Mouse (Mus musculus): Measurements from ENCODE around the gene Dennd2d. TPM values are rescaled to one million over a fixed set of nuclear protein-coding genes. Genes with fewer than 3 reads are reported as not detected.
A peak's percentile ranks its signal among the peaks of the same experiment; 100 is the strongest.

Gene Dennd2d
- polyA plus RNA-seq, 1 experiment, result 13.9 TPM

DNA sequence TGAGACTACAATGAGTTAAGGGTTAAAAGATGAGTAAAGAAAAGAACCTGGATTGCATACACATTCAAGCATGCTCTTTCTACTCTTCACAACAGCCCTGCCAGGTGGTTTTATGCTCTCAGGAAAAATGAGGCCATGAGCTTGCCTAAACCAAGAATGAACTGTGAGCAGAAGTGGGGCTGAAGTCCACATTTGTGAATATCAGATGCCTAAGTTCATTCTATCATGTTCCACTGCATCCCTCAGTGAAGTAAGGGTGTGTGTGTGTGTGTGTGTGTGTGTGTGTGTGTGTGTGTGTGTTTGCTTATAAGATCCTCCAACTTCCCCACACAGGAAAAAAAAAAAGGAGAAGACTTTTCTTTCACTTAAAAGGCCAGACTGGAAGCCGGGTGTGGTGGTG, 5.3 kb upstream of the Dennd2d start:
- no peak overlapping the region for H3K4me3 ChIP-seq (replicated peaks)

DNA sequence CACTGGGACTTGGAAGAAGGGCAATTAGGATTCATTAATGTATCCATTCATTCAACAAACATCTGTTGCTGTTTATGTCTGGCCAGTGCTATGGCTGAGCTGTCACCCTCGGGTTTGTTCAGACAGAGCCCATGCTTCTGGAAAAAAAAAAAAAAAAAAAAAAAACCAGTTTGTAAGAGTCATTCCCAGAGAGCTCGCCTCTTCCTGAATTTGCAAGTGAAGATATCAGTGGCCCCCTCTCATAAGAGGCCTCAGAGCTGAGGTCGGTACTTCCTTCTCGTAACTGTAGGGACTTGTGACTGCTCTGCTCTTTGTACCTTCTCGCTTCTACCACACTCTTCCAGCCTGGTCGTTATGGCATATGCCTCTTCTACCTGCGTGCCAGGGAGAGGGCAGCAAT, 1.1 kb downstream of the Dennd2d start:
- H3K4me1 ChIP-seq, result peaks cover 74% of the 10 kb centered on the region
- peaks cover 62% of the 10 kb centered on the region for H3K36me3 ChIP-seq (replicated peaks; ENCODE audit: low read length)
- H3K9me3 ChIP-seq, result no peaks in the 10 kb centered on the region
- peak overlapping the region; percentile 98 for H3K4me3 ChIP-seq (replicated peaks)
- no peak for TF ChIP-seq FLI1 (IDR thresholded peaks at IDR 0.05; ENCODE audit: low read length)
- TF ChIP-seq GATA1 (IDR thresholded peaks at IDR 0.05; ENCODE audit: borderline replicate concordance, low read length), result no peak
- no peaks in the 10 kb centered on the region for H3K27me3 ChIP-seq (replicated peaks)

More for the DNA sequence above, 5.3 kb upstream of the Dennd2d start:
- TF ChIP-seq GATA1 (IDR thresholded peaks at IDR 0.05; ENCODE audit: borderline replicate concordance, low read length) (no peak), FLI1 (IDR thresholded peaks at IDR 0.05; ENCODE audit: low read length) (no peak)
- no peaks in the 10 kb centered on the region for H3K9me3 ChIP-seq
- peaks cover 18% of the 10 kb centered on the region for H3K4me1 ChIP-seq
- H3K36me3 ChIP-seq (replicated peaks; ENCODE audit: low read length), result peaks cover 22% of the 10 kb centered on the region
- H3K27me3 ChIP-seq (replicated peaks), result no peaks in the 10 kb centered on the region

DNA sequence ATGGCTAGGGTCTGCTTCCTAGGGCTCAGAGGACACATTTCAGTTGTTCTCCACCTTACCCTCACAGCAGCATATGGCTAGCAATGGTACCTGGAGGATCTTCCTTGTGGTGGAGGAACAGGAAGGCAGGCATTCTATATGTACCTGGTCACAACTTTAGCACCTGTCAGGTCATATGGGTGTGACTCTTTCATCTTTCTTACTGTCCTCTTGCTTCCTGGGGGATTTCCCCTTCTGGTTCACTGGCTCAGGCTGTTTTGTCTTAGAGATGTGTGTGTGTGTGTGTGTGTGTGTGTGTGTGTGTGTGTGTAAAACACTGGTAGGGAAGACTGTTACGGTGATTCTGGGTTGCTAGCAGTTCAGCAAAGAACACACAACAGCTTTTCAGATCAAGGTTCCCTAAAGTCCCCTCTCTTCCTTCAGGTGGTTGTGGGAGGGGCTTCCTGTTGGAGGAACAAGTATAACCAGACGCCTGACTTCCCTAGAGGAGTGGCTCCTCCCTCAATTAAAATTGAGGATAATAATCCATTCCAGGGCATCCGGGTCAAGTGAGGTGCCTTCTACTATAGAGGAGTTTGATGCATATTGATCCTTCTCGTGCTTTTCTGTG, 1.7 kb downstream of the Dennd2d start:
- Histone ChIP-seq H3K9me3 (no peaks in the 10 kb centered on the region), H3K27me3 (replicated peaks) (no peaks in the 10 kb centered on the region), H3K4me3 (replicated peaks) (peak overlapping the region; percentile 98), H3K4me1 (peaks cover 80% of the 10 kb centered on the region), H3K36me3 (replicated peaks; ENCODE audit: low read length) (peaks cover 64% of the 10 kb centered on the region)
- no peak for TF ChIP-seq FLI1 (IDR thresholded peaks at IDR 0.05; ENCODE audit: low read length)
- TF ChIP-seq GATA1 (IDR thresholded peaks at IDR 0.05; ENCODE audit: borderline replicate concordance, low read length), result no peak

DNA sequence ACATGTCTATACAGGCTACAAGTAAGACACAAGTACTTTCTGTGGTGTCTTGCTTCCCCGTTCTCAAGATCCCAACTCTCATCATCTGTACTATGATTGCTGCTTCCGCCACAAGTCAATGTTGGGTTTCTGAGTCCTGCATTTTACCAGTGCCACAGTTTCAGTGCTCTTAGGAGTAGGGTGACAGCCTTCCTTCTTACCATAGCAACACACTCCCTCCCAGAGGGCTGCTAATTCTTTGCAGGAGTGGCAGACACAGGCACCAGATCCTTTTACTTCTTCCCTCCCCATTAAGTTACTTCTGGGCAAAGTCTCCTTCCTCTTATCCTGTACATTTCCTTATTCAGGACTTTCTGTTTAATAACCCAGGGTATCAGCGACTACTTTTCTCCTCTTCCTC, 2.7 kb downstream of the Dennd2d start:
- no peak for TF ChIP-seq FLI1 (IDR thresholded peaks at IDR 0.05; ENCODE audit: low read length)
- TF ChIP-seq GATA1 (IDR thresholded peaks at IDR 0.05; ENCODE audit: borderline replicate concordance, low read length), result no peak
- peaks cover 67% of the 10 kb centered on the region for H3K36me3 ChIP-seq (replicated peaks; ENCODE audit: low read length)
- H3K27me3 ChIP-seq (replicated peaks), result no peaks in the 10 kb centered on the region
- H3K4me1 ChIP-seq, result peaks cover 90% of the 10 kb centered on the region
- H3K9me3 ChIP-seq, result no peaks in the 10 kb centered on the region
- peak overlapping the region; percentile 98 for H3K4me3 ChIP-seq (replicated peaks)

DNA sequence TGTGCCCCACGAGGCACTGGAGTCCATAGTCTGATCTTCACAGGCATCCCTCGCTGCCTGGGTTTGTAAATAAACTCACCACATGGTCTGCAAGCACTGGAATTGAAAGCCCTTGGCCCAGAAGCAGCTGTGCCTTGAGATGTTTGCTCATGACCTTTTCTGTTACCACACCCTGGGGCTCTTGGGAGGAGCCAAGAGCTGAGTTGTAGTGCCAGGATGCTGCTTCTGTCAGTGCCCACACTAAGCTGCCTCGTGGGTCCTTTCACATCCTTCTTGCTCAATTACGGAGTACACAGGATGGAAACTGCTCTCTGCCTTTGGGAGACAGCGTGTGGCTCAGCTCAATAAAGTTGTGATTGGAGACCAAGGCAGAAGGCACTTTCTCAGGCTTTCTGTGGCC, 3.6 kb downstream of the Dennd2d start:
- peak overlapping the region; percentile 98 for H3K4me3 ChIP-seq (replicated peaks)
- peaks cover 96% of the 10 kb centered on the region for H3K4me1 ChIP-seq
- H3K36me3 ChIP-seq (replicated peaks; ENCODE audit: low read length), result peaks cover 70% of the 10 kb centered on the region
- H3K9me3 ChIP-seq, result no peaks in the 10 kb centered on the region
- TF ChIP-seq GATA1 (IDR thresholded peaks at IDR 0.05; ENCODE audit: borderline replicate concordance, low read length) (no peak), FLI1 (IDR thresholded peaks at IDR 0.05; ENCODE audit: low read length) (no peak)
- no peaks in the 10 kb centered on the region for H3K27me3 ChIP-seq (replicated peaks)

DNA sequence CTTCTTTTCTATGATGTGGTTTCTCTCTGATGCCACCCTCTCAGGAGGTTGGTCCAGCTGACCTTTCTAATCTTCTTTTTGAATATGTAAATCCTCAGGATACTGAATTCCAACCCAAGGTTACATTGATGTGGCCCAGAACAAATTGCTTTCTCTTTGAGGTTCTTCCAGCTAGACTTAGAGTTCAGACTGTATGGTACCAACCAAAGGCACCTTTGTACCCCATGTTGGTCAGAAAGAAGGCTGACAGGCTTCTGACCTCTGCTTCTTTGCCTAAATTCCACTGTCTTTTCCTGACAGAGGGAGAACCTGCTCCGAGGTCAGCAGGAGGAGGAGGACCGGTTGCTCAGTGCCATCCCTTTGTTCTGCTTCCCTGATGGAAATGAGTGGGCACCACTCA, 5.3 kb downstream of the Dennd2d start:
- H3K36me3 ChIP-seq (replicated peaks; ENCODE audit: low read length), result peaks cover 81% of the 10 kb centered on the region
- TF ChIP-seq FLI1 (IDR thresholded peaks at IDR 0.05; ENCODE audit: low read length) (no peak), GATA1 (IDR thresholded peaks at IDR 0.05; ENCODE audit: borderline replicate concordance, low read length) (no peak)
- peak overlapping the region; percentile 60 for H3K4me3 ChIP-seq (replicated peaks)
- peaks cover 100% of the 10 kb centered on the region for H3K4me1 ChIP-seq
- no peaks in the 10 kb centered on the region for H3K9me3 ChIP-seq
- no peaks in the 10 kb centered on the region for H3K27me3 ChIP-seq (replicated peaks)

DNA sequence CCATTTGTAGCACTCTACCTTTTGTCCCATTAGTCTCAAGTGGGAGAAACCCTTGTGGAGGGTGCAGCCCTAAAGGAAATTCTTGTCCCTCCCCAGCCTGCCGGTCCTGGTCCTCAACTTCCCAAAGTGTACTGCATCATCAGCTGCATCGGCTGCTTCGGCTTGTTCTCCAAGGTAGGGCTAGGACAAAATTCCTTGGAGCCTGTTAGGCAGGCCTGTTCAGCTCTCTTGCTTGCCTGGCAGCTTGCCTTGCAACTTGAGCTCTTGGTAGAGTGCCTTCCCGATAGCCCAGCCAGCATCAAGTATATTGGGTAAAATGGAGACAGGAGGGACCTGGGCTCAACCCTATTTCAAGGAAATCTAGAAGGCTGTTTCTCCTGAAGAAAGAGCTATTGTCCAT, 8.0 kb downstream of the Dennd2d start:
- Histone ChIP-seq H3K4me1 (peaks cover 100% of the 10 kb centered on the region), H3K36me3 (replicated peaks; ENCODE audit: low read length) (peaks cover 97% of the 10 kb centered on the region), H3K4me3 (replicated peaks) (no peak overlapping the region), H3K27me3 (replicated peaks) (no peaks in the 10 kb centered on the region), H3K9me3 (no peaks in the 10 kb centered on the region)
- TF ChIP-seq FLI1 (IDR thresholded peaks at IDR 0.05; ENCODE audit: low read length), result no peak
- no peak for TF ChIP-seq GATA1 (IDR thresholded peaks at IDR 0.05; ENCODE audit: borderline replicate concordance, low read length)

DNA sequence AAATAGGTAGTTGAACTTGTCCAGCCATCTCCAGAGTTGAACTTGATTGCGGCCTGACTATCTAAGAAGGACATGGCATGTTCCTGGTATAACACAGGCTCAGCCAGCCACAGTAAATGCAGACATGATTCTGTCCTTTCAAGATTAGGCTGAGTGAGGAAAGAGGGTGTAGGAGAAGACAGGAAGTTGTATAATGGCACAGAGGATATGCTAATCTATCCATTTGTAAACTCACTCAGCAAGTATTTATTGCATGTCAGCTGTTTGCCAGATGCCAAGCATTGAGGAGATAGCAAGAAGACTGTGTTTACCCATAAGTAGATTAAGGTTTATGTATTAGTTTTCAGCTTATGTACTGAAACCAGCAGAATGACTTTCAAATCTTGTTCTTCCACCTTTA, 10.5 kb downstream of the Dennd2d start:
- H3K9me3 ChIP-seq, result no peaks in the 10 kb centered on the region
- peak; percentile 38; the same call in 1 of the 3 replicates for TF ChIP-seq GATA1 (IDR thresholded peaks at IDR 0.05; ENCODE audit: borderline replicate concordance, low read length)
- no peak for TF ChIP-seq FLI1 (IDR thresholded peaks at IDR 0.05; ENCODE audit: low read length)
- peaks cover 91% of the 10 kb centered on the region for H3K36me3 ChIP-seq (replicated peaks; ENCODE audit: low read length)
- peaks cover 100% of the 10 kb centered on the region for H3K4me1 ChIP-seq
- H3K4me3 ChIP-seq (replicated peaks), result no peak overlapping the region
- no peaks in the 10 kb centered on the region for H3K27me3 ChIP-seq (replicated peaks)

DNA sequence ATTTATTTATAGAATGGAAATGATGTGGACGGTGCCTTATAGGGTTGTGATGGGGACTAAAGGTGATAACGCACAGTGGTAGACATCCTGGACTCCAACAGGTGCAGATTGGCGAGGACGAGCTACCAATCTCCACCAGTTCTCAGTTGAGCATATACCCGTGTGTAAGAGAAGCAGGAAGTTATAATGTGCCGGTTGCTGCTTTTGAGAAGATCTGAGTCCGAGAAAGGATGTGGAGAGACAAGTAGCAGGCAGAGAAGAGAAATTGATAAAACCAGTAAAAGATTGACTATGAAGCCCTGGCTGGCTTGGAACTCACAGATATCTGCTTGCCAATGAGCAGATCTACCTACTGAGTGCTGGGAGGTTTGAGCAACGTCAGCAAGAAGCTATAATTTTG, 11.0 kb downstream of the Dennd2d start:
- no peak for TF ChIP-seq FLI1 (IDR thresholded peaks at IDR 0.05; ENCODE audit: low read length)
- no peak for TF ChIP-seq GATA1 (IDR thresholded peaks at IDR 0.05; ENCODE audit: borderline replicate concordance, low read length)
- H3K36me3 ChIP-seq (replicated peaks; ENCODE audit: low read length), result peaks cover 91% of the 10 kb centered on the region

DNA sequence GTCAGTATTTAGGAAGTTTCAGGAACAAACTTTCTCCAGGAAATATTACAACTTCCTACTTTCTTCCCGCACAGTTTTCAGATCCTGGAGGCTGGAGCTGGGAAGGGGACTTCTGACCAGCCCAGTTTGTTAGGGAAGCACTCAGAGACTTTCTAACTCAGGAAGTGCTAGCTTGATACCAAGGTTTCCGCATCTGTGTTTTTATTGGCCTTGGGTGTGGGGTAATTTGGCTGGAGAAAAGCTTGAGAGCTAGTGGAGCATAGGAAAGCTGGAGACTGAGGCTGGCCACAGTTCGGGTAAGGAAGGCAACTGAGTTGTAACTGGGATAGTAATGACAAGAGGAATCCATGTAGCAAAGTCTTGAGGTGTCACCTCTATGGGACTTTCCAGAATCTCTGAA, 11.7 kb downstream of the Dennd2d start:
- peaks cover 91% of the 10 kb centered on the region for H3K36me3 ChIP-seq (replicated peaks; ENCODE audit: low read length)
- peaks cover 100% of the 10 kb centered on the region for H3K4me1 ChIP-seq
- H3K4me3 ChIP-seq (replicated peaks), result no peak overlapping the region
- TF ChIP-seq FLI1 (IDR thresholded peaks at IDR 0.05; ENCODE audit: low read length), result no peak
- no peak for TF ChIP-seq GATA1 (IDR thresholded peaks at IDR 0.05; ENCODE audit: borderline replicate concordance, low read length)
- H3K27me3 ChIP-seq (replicated peaks), result no peaks in the 10 kb centered on the region
- H3K9me3 ChIP-seq, result no peaks in the 10 kb centered on the region

More for the DNA sequence above, 11.0 kb downstream of the Dennd2d start:
- Histone ChIP-seq H3K4me3 (replicated peaks) (peak overlapping the region; percentile 56), H3K27me3 (replicated peaks) (no peaks in the 10 kb centered on the region), H3K9me3 (no peaks in the 10 kb centered on the region), H3K4me1 (peaks cover 100% of the 10 kb centered on the region)
